Mouse (Mus musculus): ENCODE results near the gene Slc17a7. TPM values are rescaled to one million over a fixed set of nuclear protein-coding genes. Genes with fewer than 3 reads are reported as not detected.
A peak's percentile ranks its signal among the peaks of the same experiment; 100 is the strongest.

Gene Slc17a7
- polyA plus RNA-seq, 2 experiments, result 0.18 to 0.58 TPM

DNA sequence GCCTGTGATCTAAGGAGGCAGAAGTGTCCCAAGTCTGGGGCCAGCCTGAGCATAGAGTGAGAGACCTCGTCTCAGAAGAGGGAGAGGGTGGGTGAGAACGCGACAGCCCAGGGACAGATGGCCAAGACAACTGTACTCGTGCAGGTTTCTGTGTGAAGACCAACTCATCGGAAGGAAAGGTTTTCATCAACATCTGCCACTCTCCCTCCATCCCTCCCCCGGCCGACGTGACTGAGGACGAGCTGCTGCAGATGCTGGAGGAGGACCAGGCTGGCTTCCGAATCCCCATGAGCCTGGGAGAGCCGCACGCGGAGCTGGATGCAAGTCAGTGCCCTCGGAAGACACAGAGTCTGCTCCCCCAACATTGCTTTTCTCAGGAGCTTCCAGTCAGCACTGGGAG, 6.3 kb upstream of the Slc17a7 start:
- H3K27ac ChIP-seq (replicated peaks; ENCODE audit: low read depth, low read length), result no peak overlapping the region
- no peak for DNase-seq (ENCODE audit: low spot score)
- no peaks in the 10 kb centered on the region for H3K9me3 ChIP-seq (ENCODE audit: control insufficient read depth, low read length)
- no peak for ATAC-seq (ENCODE audit: low FRiP score, low read depth)
- H3K4me2 ChIP-seq (replicated peaks; ENCODE audit: low read depth, low read length, severe bottlenecking), result no peak overlapping the region
- WGBS, result 90% methylated on average over 14 of the region's 14 CpGs
- peaks cover 28% of the 10 kb centered on the region for H3K36me3 ChIP-seq (ENCODE audit: control insufficient read depth, insufficient read depth, low read length)
- peaks cover 2% of the 10 kb centered on the region; the same call in 1 of the 2 replicates for H3K4me1 ChIP-seq (ENCODE audit: control insufficient read depth, insufficient read depth, low read length)
- peaks cover 1% of the 10 kb centered on the region; the same call in 1 of the 2 replicates for H3K27me3 ChIP-seq (ENCODE audit: control insufficient read depth, insufficient read depth, low read length)
- no peak overlapping the region for H3K4me3 ChIP-seq (replicated peaks; ENCODE audit: low read length)
- TF ChIP-seq POLR2A (IDR thresholded peaks at IDR 0.05; ENCODE audit: borderline replicate concordance, extremely low read depth, insufficient read depth, insufficient read length), result no peak
- no peak overlapping the region for H3K9ac ChIP-seq (ENCODE audit: low read depth, low read length, severe bottlenecking)

DNA sequence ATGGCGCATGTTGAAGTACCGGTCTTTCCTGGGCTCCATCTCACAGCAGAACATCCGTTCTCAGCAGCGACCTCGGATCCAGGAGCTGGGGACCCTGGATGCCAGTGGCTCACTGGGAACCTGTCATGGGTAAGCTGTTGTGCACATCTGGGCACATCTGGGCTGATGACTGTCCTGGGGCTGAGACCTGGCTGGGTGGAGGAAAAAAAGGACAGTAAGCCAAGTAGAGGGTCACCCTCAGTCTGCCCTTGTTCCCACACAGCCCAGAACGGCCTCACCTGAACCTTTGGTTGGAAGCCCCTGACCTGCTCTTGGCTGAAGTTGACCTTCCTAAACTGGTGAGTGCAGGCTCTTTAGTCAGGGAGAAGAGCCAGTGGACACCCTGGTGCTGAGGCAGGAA, 4.8 kb upstream of the Slc17a7 start:
- H3K4me3 ChIP-seq (replicated peaks; ENCODE audit: low read length), result no peak overlapping the region
- peaks cover 16% of the 10 kb centered on the region for H3K27me3 ChIP-seq (ENCODE audit: control insufficient read depth, insufficient read depth, low read length)
- ATAC-seq (ENCODE audit: low FRiP score, low read depth), result no peak
- DNase-seq (ENCODE audit: low spot score), result no peak
- no peak overlapping the region for H3K27ac ChIP-seq (replicated peaks; ENCODE audit: low read depth, low read length)
- no peak for TF ChIP-seq POLR2A (IDR thresholded peaks at IDR 0.05; ENCODE audit: borderline replicate concordance, extremely low read depth, insufficient read depth, insufficient read length)
- WGBS, result 90% methylated on average over 6 of the region's 6 CpGs
- H3K4me1 ChIP-seq (ENCODE audit: control insufficient read depth, insufficient read depth, low read length), result peaks cover 3% of the 10 kb centered on the region; the same call in 1 of the 2 replicates
- peaks cover 28% of the 10 kb centered on the region for H3K36me3 ChIP-seq (ENCODE audit: control insufficient read depth, insufficient read depth, low read length)
- H3K9me3 ChIP-seq (ENCODE audit: control insufficient read depth, low read length), result no peaks in the 10 kb centered on the region
- H3K4me2 ChIP-seq (replicated peaks; ENCODE audit: low read depth, low read length, severe bottlenecking), result no peak overlapping the region
- no peak overlapping the region for H3K9ac ChIP-seq (ENCODE audit: low read depth, low read length, severe bottlenecking)

DNA sequence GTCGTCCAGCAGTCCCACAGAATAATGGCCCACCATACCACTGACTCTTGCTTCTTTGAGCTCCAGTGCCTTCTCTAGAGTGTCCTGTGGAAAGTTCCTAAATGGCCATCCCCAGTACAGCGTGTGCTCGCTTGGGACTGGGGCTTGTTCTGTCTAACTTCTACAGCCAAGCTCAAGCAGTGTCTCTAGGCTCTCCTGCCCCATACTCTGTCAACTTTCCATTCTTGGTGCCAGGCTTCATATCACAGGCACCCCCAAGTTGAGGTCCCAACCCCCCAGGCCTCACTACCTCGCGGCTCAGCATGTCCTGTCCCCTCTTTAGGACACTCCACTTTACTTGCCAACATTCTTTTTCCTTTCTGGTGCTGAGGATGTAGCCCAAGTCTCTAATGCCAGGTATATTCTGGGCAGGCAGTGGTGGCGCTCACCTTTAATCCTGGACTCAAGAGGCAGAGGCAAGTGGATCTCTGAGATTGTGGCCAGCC, 3.4 kb upstream of the Slc17a7 start:
- 0 out of 2 replicates have a peak, but pooled peaks cover 4% of the 10 kb centered on the region for H3K4me1 ChIP-seq (ENCODE audit: control insufficient read depth, insufficient read depth, low read length)
- DNase-seq (ENCODE audit: low spot score) (no peak), ATAC-seq (ENCODE audit: low FRiP score, low read depth) (no peak)
- no peaks in the 10 kb centered on the region for H3K9me3 ChIP-seq (ENCODE audit: control insufficient read depth, low read length)
- H3K4me2 ChIP-seq (replicated peaks; ENCODE audit: low read depth, low read length, severe bottlenecking), result no peak overlapping the region
- H3K9ac ChIP-seq (ENCODE audit: low read depth, low read length, severe bottlenecking), result no peak overlapping the region
- H3K27ac ChIP-seq (replicated peaks; ENCODE audit: low read depth, low read length), result no peak overlapping the region
- 95% methylated on average over 6 of the region's 6 CpGs for WGBS
- peaks cover 28% of the 10 kb centered on the region for H3K36me3 ChIP-seq (ENCODE audit: control insufficient read depth, insufficient read depth, low read length)
- TF ChIP-seq POLR2A (IDR thresholded peaks at IDR 0.05; ENCODE audit: borderline replicate concordance, extremely low read depth, insufficient read depth, insufficient read length), result no peak
- H3K27me3 ChIP-seq (ENCODE audit: control insufficient read depth, insufficient read depth, low read length), result peaks cover 30% of the 10 kb centered on the region
- no peak overlapping the region for H3K4me3 ChIP-seq (replicated peaks; ENCODE audit: low read length)

DNA sequence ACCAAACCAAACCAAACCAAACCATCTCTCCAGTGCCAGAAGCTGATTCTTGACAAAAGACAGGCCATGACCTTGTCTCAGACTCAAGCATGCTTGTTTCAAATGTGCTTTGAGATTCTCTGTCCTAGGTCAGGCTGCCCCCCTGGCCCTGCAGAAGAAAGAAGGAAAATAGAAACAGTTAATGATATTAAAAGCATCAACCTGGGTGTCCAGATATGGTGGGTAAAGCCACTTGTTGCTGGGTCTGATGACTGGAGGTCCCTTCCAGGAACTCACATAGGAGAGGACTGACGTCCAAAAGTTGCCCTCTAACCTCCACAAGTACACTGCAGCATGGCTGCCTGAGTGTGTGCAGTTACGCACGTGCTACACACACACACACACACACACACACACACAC, 2.9 kb upstream of the Slc17a7 start:
- no peaks in the 10 kb centered on the region for H3K9me3 ChIP-seq (ENCODE audit: control insufficient read depth, low read length)
- no peak overlapping the region for H3K9ac ChIP-seq (ENCODE audit: low read depth, low read length, severe bottlenecking)
- H3K4me3 ChIP-seq (replicated peaks; ENCODE audit: low read length), result no peak overlapping the region
- peaks cover 28% of the 10 kb centered on the region for H3K36me3 ChIP-seq (ENCODE audit: control insufficient read depth, insufficient read depth, low read length)
- TF ChIP-seq POLR2A (IDR thresholded peaks at IDR 0.05; ENCODE audit: borderline replicate concordance, extremely low read depth, insufficient read depth, insufficient read length), result no peak
- 88% methylated on average over 3 of the region's 3 CpGs for WGBS
- DNase-seq (ENCODE audit: low spot score) (no peak), ATAC-seq (ENCODE audit: low FRiP score, low read depth) (no peak)
- no peak overlapping the region for H3K4me2 ChIP-seq (replicated peaks; ENCODE audit: low read depth, low read length, severe bottlenecking)
- H3K27ac ChIP-seq (replicated peaks; ENCODE audit: low read depth, low read length), result no peak overlapping the region
- H3K27me3 ChIP-seq (ENCODE audit: control insufficient read depth, insufficient read depth, low read length), result peaks cover 35% of the 10 kb centered on the region
- H3K4me1 ChIP-seq (ENCODE audit: control insufficient read depth, insufficient read depth, low read length), result 0 out of 2 replicates have a peak, but pooled peaks cover 4% of the 10 kb centered on the region

DNA sequence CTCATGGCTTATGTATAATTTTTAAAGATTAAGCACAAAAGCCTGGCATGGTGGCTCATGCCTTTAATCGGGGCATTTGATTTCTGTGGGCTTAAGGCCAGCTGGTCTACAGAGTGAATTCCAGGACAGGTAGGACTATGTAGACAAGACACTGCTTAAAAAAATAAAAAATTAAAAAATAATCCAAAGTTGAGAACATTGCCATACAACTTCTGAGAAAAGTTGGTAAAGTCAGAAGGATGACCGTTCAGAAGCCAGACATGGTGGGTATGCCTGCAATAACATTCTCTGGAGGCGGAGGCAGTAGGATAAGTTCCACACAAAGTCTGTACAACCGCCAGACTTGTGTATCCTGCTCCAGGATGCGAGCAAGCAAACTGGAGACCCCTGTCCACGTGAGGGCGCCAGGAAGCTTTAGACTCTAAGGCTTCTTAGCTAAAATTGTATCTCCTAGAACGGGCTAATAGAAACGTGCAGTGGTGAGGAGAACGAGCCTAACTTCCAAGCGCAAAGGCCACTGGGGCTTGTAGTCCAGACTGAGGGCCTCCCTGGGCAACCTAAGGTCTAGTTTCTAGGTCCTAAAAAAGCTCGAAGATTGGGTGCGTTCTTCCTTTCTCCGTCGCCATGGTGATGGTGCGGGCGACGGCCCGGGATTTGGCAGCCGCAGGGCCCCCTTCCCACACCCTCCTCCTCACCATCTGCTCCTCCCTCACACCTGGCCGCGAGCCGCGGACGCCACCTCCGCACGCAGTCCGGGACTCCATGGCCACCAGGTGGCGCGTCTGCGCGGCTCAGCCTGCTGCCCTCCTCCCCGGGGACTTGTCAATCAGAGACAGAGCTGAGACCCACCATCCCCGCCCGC, 1.9 kb upstream of the Slc17a7 start:
- Histone ChIP-seq H3K4me2 (replicated peaks; ENCODE audit: low read depth, low read length, severe bottlenecking) (peak overlapping the region; percentile 60), H3K4me1 (ENCODE audit: control insufficient read depth, insufficient read depth, low read length) (0 out of 2 replicates have a peak, but pooled peaks cover 4% of the 10 kb centered on the region), H3K27me3 (ENCODE audit: control insufficient read depth, insufficient read depth, low read length) (peaks cover 45% of the 10 kb centered on the region), H3K4me3 (replicated peaks; ENCODE audit: low read length) (peak overlapping the region; percentile 35), H3K9me3 (ENCODE audit: control insufficient read depth, low read length) (no peaks in the 10 kb centered on the region), H3K9ac (ENCODE audit: low read depth, low read length, severe bottlenecking) (no peak overlapping the region), H3K36me3 (ENCODE audit: control insufficient read depth, insufficient read depth, low read length) (peaks cover 28% of the 10 kb centered on the region), H3K27ac (replicated peaks; ENCODE audit: low read depth, low read length) (no peak overlapping the region)
- 4% methylated on average over 33 of the region's 35 CpGs for WGBS
- ATAC-seq (ENCODE audit: low FRiP score, low read depth), result peak; percentile 93
- DNase-seq (ENCODE audit: low spot score), result peak; percentile 97
- no peak for TF ChIP-seq POLR2A (IDR thresholded peaks at IDR 0.05; ENCODE audit: borderline replicate concordance, extremely low read depth, insufficient read depth, insufficient read length)
